Comparison of ENCODE assay signal across 8 mouse cellular contexts in genomic region chr5:117307699-117308098, GRCm38 (mm10). TPM values are rescaled to one million over a fixed set of nuclear protein-coding genes. Genes with fewer than 3 reads are reported as not detected.
A peak's percentile ranks its signal among the peaks of the same experiment; 100 is the strongest.
DNase-seq lines count a peak whose midpoint lies in the region; ATAC-seq and TF ChIP-seq lines count a peak whose summit lies in the region.

No protein-coding gene starts in this region.

- TF ChIP-seq CTCF in bone marrow, adult 2 months (IDR thresholded peaks at IDR 0.05; ENCODE audit: control insufficient read depth, insufficient read depth, low read length) = peak; percentile 91
- TF ChIP-seq CTCF in intestine, postnatal 0 days (IDR thresholded peaks at IDR 0.05; ENCODE audit: low read depth) = peak; percentile 94

- no peak overlapping the region for H3K9ac ChIP-seq in midbrain, embryonic 11.5 days (ENCODE audit: low read length)
- no peak overlapping the region for H3K9ac ChIP-seq in midbrain, embryonic 15.5 days
- H3K9ac ChIP-seq in intestine, postnatal 0 days (ENCODE audit: low read depth, low read length) = no peak overlapping the region
- no peak overlapping the region for H3K9ac ChIP-seq in liver, embryonic 11.5 days (ENCODE audit: low read depth, low read length)

- ATAC-seq in midbrain, embryonic 11.5 days (ENCODE audit: low FRiP score) = no peak
- no peak for ATAC-seq in midbrain, embryonic 15.5 days (replicated peaks)
- ATAC-seq in intestine, postnatal 0 days = peak; percentile 71
- peak; percentile 77 for ATAC-seq in liver, embryonic 11.5 days (replicated peaks; ENCODE audit: low FRiP score)

- H3K9me3 ChIP-seq in midbrain, embryonic 11.5 days (ENCODE audit: control insufficient read depth, low read length) = no peaks in the 10 kb centered on the region
- no peaks in the 10 kb centered on the region for H3K9me3 ChIP-seq in midbrain, embryonic 15.5 days
- no peaks in the 10 kb centered on the region for H3K9me3 ChIP-seq in intestine, postnatal 0 days (ENCODE audit: control insufficient read depth)
- no peaks in the 10 kb centered on the region for H3K9me3 ChIP-seq in liver, embryonic 11.5 days (ENCODE audit: control insufficient read depth, low read length)

- no peak overlapping the region for H3K4me3 ChIP-seq in midbrain, embryonic 11.5 days (ENCODE audit: low read depth, low read length)
- no peak overlapping the region for H3K4me3 ChIP-seq in midbrain, embryonic 15.5 days
- H3K4me3 ChIP-seq in bone marrow, adult 2 months (replicated peaks; ENCODE audit: control insufficient read depth, low read depth, low read length) = no peak overlapping the region
- H3K4me3 ChIP-seq in intestine, postnatal 0 days (ENCODE audit: low read depth, low read length) = no peak overlapping the region
- H3K4me3 ChIP-seq in liver, embryonic 11.5 days (ENCODE audit: low read depth, low read length) = peak overlapping the region; percentile 21; the same call in 1 of the 2 replicates

- no peak overlapping the region for H3K4me2 ChIP-seq in midbrain, embryonic 11.5 days
- no peak overlapping the region for H3K4me2 ChIP-seq in midbrain, embryonic 15.5 days
- no peak overlapping the region for H3K4me2 ChIP-seq in intestine, postnatal 0 days (replicated peaks; ENCODE audit: low read depth)
- H3K4me2 ChIP-seq in liver, embryonic 11.5 days = peak overlapping the region; percentile 40

- H3K27me3 ChIP-seq in midbrain, embryonic 11.5 days (ENCODE audit: control insufficient read depth, insufficient read depth, low read length) = no peaks in the 10 kb centered on the region
- H3K27me3 ChIP-seq in midbrain, embryonic 15.5 days (replicated peaks) = no peaks in the 10 kb centered on the region
- no peaks in the 10 kb centered on the region for H3K27me3 ChIP-seq in intestine, postnatal 0 days (replicated peaks; ENCODE audit: control insufficient read depth, insufficient read depth, low read length)
- H3K27me3 ChIP-seq in liver, embryonic 11.5 days (replicated peaks; ENCODE audit: control insufficient read depth, insufficient read depth, low read length) = no peaks in the 10 kb centered on the region

- no peaks in the 10 kb centered on the region for H3K4me1 ChIP-seq in midbrain, embryonic 11.5 days (ENCODE audit: control insufficient read depth, insufficient read depth, low read length)
- H3K4me1 ChIP-seq in midbrain, embryonic 15.5 days = no peaks in the 10 kb centered on the region
- H3K4me1 ChIP-seq in bone marrow, adult 2 months (ENCODE audit: control insufficient read depth, insufficient read depth, low read length) = no peaks in the 10 kb centered on the region
- no peaks in the 10 kb centered on the region for H3K4me1 ChIP-seq in intestine, postnatal 0 days (replicated peaks; ENCODE audit: control insufficient read depth, insufficient read depth, low read length)
- H3K4me1 ChIP-seq in liver, embryonic 11.5 days (replicated peaks; ENCODE audit: control insufficient read depth, insufficient read depth, low read length) = no peaks in the 10 kb centered on the region

- DNase-seq in midbrain, embryonic 11.5 days (ENCODE audit: low spot score, missing footprints) = peak; percentile 95
- peak; percentile 73 for DNase-seq in gastrocnemius, adult 18-20 months (ENCODE audit: low spot score)
- DNase-seq in liver, embryonic 11.5 days (ENCODE audit: low spot score) = no peak
- peak; percentile 44 for DNase-seq in retina, adult 2 months (ENCODE audit: low read depth, low spot score)
- peak; percentile 74 for DNase-seq in thymus, postnatal 25 days

- TF ChIP-seq POLR2A in bone marrow, adult 2 months (IDR thresholded peaks at IDR 0.05; ENCODE audit: borderline replicate concordance, control insufficient read depth, low read depth, low read length) = no peak

- H3K36me3 ChIP-seq in midbrain, embryonic 11.5 days (ENCODE audit: control insufficient read depth, insufficient read depth, low read length) = no peaks in the 10 kb centered on the region
- no peaks in the 10 kb centered on the region for H3K36me3 ChIP-seq in midbrain, embryonic 15.5 days (replicated peaks)
- H3K36me3 ChIP-seq in intestine, postnatal 0 days (ENCODE audit: control insufficient read depth, insufficient read depth) = no peaks in the 10 kb centered on the region
- H3K36me3 ChIP-seq in liver, embryonic 11.5 days (ENCODE audit: control insufficient read depth, insufficient read depth, low read length) = no peaks in the 10 kb centered on the region

- no peak overlapping the region for H3K27ac ChIP-seq in midbrain, embryonic 11.5 days (ENCODE audit: low read depth, low read length)
- no peak overlapping the region for H3K27ac ChIP-seq in midbrain, embryonic 15.5 days
- H3K27ac ChIP-seq in bone marrow, adult 2 months (ENCODE audit: control insufficient read depth, insufficient read depth, low read depth, low read length, poor library complexity) = no peak overlapping the region
- no peak overlapping the region for H3K27ac ChIP-seq in intestine, postnatal 0 days (ENCODE audit: low read depth, low read length)
- no peak overlapping the region for H3K27ac ChIP-seq in liver, embryonic 11.5 days (ENCODE audit: low read depth, low read length)

- 40% methylated on average over 11 of the region's 11 CpGs for WGBS in midbrain, embryonic 11.5 days
- WGBS in midbrain, embryonic 15.5 days = 34% methylated on average over 11 of the region's 11 CpGs
- WGBS in bone marrow, adult 2 months = 7% methylated on average over 11 of the region's 11 CpGs
- 21% methylated on average over 11 of the region's 11 CpGs for WGBS in intestine, postnatal 0 days
- 19% methylated on average over 11 of the region's 11 CpGs for WGBS in liver, embryonic 11.5 days

RNA-seq across cellular contexts. Expression of gene Vsig10, which starts 11.2 kb away (rescaled TPM):
- polyA plus RNA-seq in midbrain, embryonic 11.5 days (2014; fragmentation: Nextera tagmentation; extraction: Ambion mirVana) = 1.7 and 2.2 TPM in 2 replicates
- 1.0 and 2.1 TPM in 2 replicates for polyA plus RNA-seq in midbrain, embryonic 15.5 days (2015; fragmentation: Nextera tagmentation; extraction: Ambion mirVana)
- polyA plus RNA-seq in bone marrow, adult 2 months (2011; ENCODE audit: insufficient read depth, insufficient read length, low replicate concordance, missing spikeins) = 2.1 and 5.3 TPM in 2 replicates
- total RNA-seq in gastrocnemius, adult 18-20 months (2021) = 1 to 10 TPM; 5.7 to 6.9 TPM
- 13.9 and 14.9 TPM in 2 replicates for polyA plus RNA-seq in intestine, postnatal 0 days (2015; fragmentation: Nextera tagmentation; extraction: Ambion mirVana)
- 1.4 and 2.2 TPM in 2 replicates for polyA plus RNA-seq in liver, embryonic 11.5 days (2014; fragmentation: Nextera tagmentation; extraction: Ambion mirVana)

RNA-seq across cellular contexts. Expression of gene Pebp1, which starts 20.3 kb away (rescaled TPM):
- 893 and 966 TPM in 2 replicates for polyA plus RNA-seq in midbrain, embryonic 11.5 days (2014; fragmentation: Nextera tagmentation; extraction: Ambion mirVana)
- polyA plus RNA-seq in midbrain, embryonic 15.5 days (2015; fragmentation: Nextera tagmentation; extraction: Ambion mirVana) = 1,104 and 1,156 TPM in 2 replicates
- polyA plus RNA-seq in bone marrow, adult 2 months (2011; ENCODE audit: insufficient read depth, insufficient read length, low replicate concordance, missing spikeins) = 48.4 and 61.4 TPM in 2 replicates
- 100 to 1,000 TPM; 335 to 380 TPM for total RNA-seq in gastrocnemius, adult 18-20 months (2021)
- 258 and 267 TPM in 2 replicates for polyA plus RNA-seq in intestine, postnatal 0 days (2015; fragmentation: Nextera tagmentation; extraction: Ambion mirVana)
- 572 and 580 TPM in 2 replicates for polyA plus RNA-seq in liver, embryonic 11.5 days (2014; fragmentation: Nextera tagmentation; extraction: Ambion mirVana)

RNA-seq across cellular contexts. Expression of gene Wsb2, which starts 49.4 kb away (rescaled TPM):
- polyA plus RNA-seq in midbrain, embryonic 11.5 days (2014; fragmentation: Nextera tagmentation; extraction: Ambion mirVana) = 72.7 and 84.2 TPM in 2 replicates
- 290 and 311 TPM in 2 replicates for polyA plus RNA-seq in midbrain, embryonic 15.5 days (2015; fragmentation: Nextera tagmentation; extraction: Ambion mirVana)
- polyA plus RNA-seq in bone marrow, adult 2 months (2011; ENCODE audit: insufficient read depth, insufficient read length, low replicate concordance, missing spikeins) = 10.0 and 23.5 TPM in 2 replicates
- 100 to 1,000 TPM in 1 of 2 experiments, 10 to 100 TPM in 1; 94.9 to 120 TPM for total RNA-seq in gastrocnemius, adult 18-20 months (2021)
- polyA plus RNA-seq in intestine, postnatal 0 days (2015; fragmentation: Nextera tagmentation; extraction: Ambion mirVana) = 125 and 130 TPM in 2 replicates
- polyA plus RNA-seq in liver, embryonic 11.5 days (2014; fragmentation: Nextera tagmentation; extraction: Ambion mirVana) = 36.3 and 45.8 TPM in 2 replicates

Comparison
In these comparisons a context has a peak if more than half of its experiments do, and no peak if none do; other contexts are left out.
1. ATAC-seq: peak in intestine, postnatal 0 days (single experiment) and liver, embryonic 11.5 days (single experiment); none in midbrain, embryonic 11.5 days (single experiment) and midbrain, embryonic 15.5 days (single experiment).